Comparison of ENCODE assay signal across 1 mouse cellular context in the genomic region with DNA sequence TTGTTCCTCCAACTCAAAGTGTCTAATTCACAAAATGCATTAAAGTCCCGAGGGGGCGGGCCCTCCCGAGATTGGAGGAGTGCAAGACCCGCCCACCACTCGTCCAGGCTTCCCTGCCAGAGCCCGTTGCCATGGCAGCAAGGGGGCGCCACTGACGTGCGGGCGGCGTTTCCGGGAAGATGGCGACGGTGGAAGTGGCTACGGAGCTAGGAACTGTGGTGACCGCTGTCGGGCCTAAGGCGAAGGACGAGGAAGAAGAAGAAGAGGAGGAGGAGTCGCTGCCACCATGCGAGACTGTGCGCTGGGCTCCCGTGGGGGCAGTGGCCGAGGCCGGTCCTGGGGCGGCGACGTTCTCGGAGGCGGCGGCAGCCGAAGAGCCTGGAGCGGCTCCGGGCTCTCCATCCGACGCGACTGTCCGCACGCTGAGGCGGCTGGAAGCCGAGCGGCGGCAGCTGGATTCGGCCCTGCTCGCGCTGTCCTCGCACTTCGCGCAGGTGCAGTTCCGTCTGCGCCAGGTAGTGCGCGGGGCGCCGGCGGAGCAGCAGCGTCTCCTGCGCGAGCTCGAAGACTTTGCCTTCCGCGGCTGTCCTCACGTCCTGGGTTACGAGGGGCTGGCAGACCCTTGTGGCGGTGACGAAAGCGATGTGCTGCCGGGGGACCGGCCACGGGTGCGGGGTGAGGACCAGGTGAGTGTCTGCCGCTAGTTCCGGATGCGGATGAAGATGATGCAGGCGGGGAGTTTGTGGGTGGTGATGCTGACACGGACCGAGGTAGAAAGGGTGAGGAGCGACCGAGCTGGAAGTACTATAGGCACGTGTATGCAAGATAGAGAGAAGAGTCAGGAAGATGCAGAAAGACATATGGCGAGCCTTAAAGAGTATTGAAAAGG.
TF ChIP-seq lines count a peak whose summit lies in the region.

A gene (plus strand): TSS at position 161 of the 889 bp plus-strand sequence.
A gene (minus strand): TSS at position 409 of the 889 bp plus-strand sequence.

TF ChIP-seq in CH12.LX, 34 proteins besides CTCF, POLR2A, EP300 and RAD21 (continued from another document):
- TF ChIP-seq ELF1 (IDR thresholded peaks at IDR 0.05; ENCODE audit: low read depth, low read length), result peak; percentile 99
- peak; percentile 42; the same call in 1 of the 2 replicates for TF ChIP-seq BHLHE40 (IDR thresholded peaks at IDR 0.05; ENCODE audit: low read depth, low read length)
- TF ChIP-seq HCFC1 (IDR thresholded peaks at IDR 0.05; ENCODE audit: low read depth, low read length), result peak; percentile 76
- peak; percentile 95; the same call in 1 of the 2 replicates for TF ChIP-seq SIN3A (IDR thresholded peaks at IDR 0.05; ENCODE audit: low read length)
- peak; percentile 92 for TF ChIP-seq UBTF (IDR thresholded peaks at IDR 0.05; ENCODE audit: low read depth, low read length)
- TF ChIP-seq MXI1 (IDR thresholded peaks at IDR 0.05; ENCODE audit: low read depth, low read length), result peak; percentile 98
- TF ChIP-seq TBP (conservative IDR thresholded peaks at IDR 0.05; ENCODE audit: low read depth, low read length), result peak; percentile 46; the same call in 1 of the 2 replicates
- TF ChIP-seq JUND (conservative IDR thresholded peaks at IDR 0.05; ENCODE audit: low read depth, low read length), result no peak
- no peak for TF ChIP-seq MAFK (IDR thresholded peaks at IDR 0.05; ENCODE audit: insufficient replicate concordance, low read length)
- peak; percentile 85 for TF ChIP-seq TCF12 (IDR thresholded peaks at IDR 0.05; ENCODE audit: low read depth, low read length)
